Mouse (Mus musculus) forebrain, embryonic 15.5 days (tissue): ENCODE data around the gene Phlpp1. TPM values are rescaled to one million over a fixed set of nuclear protein-coding genes. Genes with fewer than 3 reads are reported as not detected.
A peak's percentile ranks its signal among the peaks of the same experiment; 100 is the strongest.

Experiments
- ATAC-seq: fragments of 200-750 bp; cut with Nextera tagmentation; replicated peaks from 2 replicates; pipeline ENCODE4 v1.8.0; 2017; ENCODE audit warnings: mild to moderate bottlenecking, moderate TSS enrichment, moderate library complexity
- H3K27ac ChIP-seq: fragments of 300-500 bp; sonication (generic); replicated peaks from 2 replicates; pipeline ENCODE4 v1.5.1; 2015; ENCODE audit warnings: mild to moderate bottlenecking, inconsistent platforms
- H3K27me3 ChIP-seq: fragments of 300-500 bp; sonication (generic); 2 replicates; pipeline ENCODE4 v1.6.1; 2015; ENCODE audit warnings: inconsistent platforms
- H3K36me3 ChIP-seq: fragments of 300-500 bp; sonication (generic); 2 replicates; pipeline ENCODE4 v1.6.1; 2015; ENCODE audit warnings: mild to moderate bottlenecking, inconsistent platforms
- H3K4me1 ChIP-seq: fragments of 300-500 bp; sonication (generic); 2 replicates; pipeline ENCODE4 v1.6.1; 2015; ENCODE audit warnings: inconsistent platforms
- H3K4me2 ChIP-seq: fragments of 300-500 bp; sonication (generic); replicated peaks from 2 replicates; pipeline ENCODE4 v1.6.1; 2015; ENCODE audit warnings: mild to moderate bottlenecking, inconsistent platforms
- H3K4me3 ChIP-seq: fragments of 300-500 bp; sonication (generic); 2 replicates; pipeline ENCODE4 v1.5.1; 2015; ENCODE audit warnings: mild to moderate bottlenecking, inconsistent platforms
- H3K9ac ChIP-seq: fragments of 300-500 bp; sonication (generic); replicated peaks from 2 replicates; pipeline ENCODE4 v1.6.1; 2015; ENCODE audit warnings: mild to moderate bottlenecking, inconsistent platforms
- H3K9me3 ChIP-seq: fragments of 300-500 bp; sonication (generic); 2 replicates; pipeline ENCODE4 v1.6.1; 2016; ENCODE audit warnings: inconsistent platforms
- WGBS: fragments of 180-500 bp; shearing (Covaris S2); methylation state at CpG from one replicate; pipeline ENCODE4 v1.1.7; 2015; ENCODE audit warnings: mixed read lengths; 5-methylcytosine and 5-hydroxymethylcytosine counted together
- polyA plus RNA-seq: library from polyadenylated mRNA; unstranded; fragments of >200 nt; fragmentation: Nextera tagmentation; extraction: Ambion mirVana; gene quantifications from 2 replicates; pipeline ENCODE4 v1.2.1, GENCODE M21; 2015

Phlpp1 gene
- polyA plus RNA-seq, 1 experiment from 2014 or later, result 8.2 TPM

- Histone ChIP-seq H3K9ac (no peak overlapping the region), H3K4me3 (no peak overlapping the region), H3K27ac (no peak overlapping the region), H3K4me1 (peaks cover 15% of the 10 kb centered on the region; the same call in 1 of the 2 replicates), H3K9me3 (no peaks in the 10 kb centered on the region), H3K36me3 (no peaks in the 10 kb centered on the region), H3K27me3 (no peaks in the 10 kb centered on the region), H3K4me2 (no peak overlapping the region)
- peak; percentile 87 for ATAC-seq
- 42% methylated on average over 3 of the region's 3 CpGs for WGBS
Observed at GRCm38 (mm10) chr1:106231805-106232459, 60.4 kb downstream of the Phlpp1 start.

GRCm38 (mm10) chr1:106232460-106232850 is 60.9 kb downstream of the Phlpp1 start:
- Histone ChIP-seq H3K27ac (no peak overlapping the region), H3K27me3 (no peaks in the 10 kb centered on the region), H3K9ac (no peak overlapping the region), H3K4me1 (peaks cover 15% of the 10 kb centered on the region; the same call in 1 of the 2 replicates), H3K4me3 (no peak overlapping the region), H3K36me3 (no peaks in the 10 kb centered on the region), H3K9me3 (no peaks in the 10 kb centered on the region), H3K4me2 (no peak overlapping the region)
- 53% methylated on average over 4 of the region's 4 CpGs for WGBS
- ATAC-seq, result peak; percentile 29; the same call in 1 of the 2 replicates

GRCm38 (mm10) chr1:106236986-106237385 is 65.4 kb downstream of the Phlpp1 start:
- H3K4me3 ChIP-seq, result no peak overlapping the region
- no peaks in the 10 kb centered on the region for H3K9me3 ChIP-seq
- H3K4me2 ChIP-seq, result no peak overlapping the region
- no peaks in the 10 kb centered on the region for H3K36me3 ChIP-seq
- ATAC-seq, result no peak
- no peak overlapping the region for H3K27ac ChIP-seq
- peaks cover 33% of the 10 kb centered on the region for H3K4me1 ChIP-seq
- H3K9ac ChIP-seq, result no peak overlapping the region
- no peaks in the 10 kb centered on the region for H3K27me3 ChIP-seq

DNA sequence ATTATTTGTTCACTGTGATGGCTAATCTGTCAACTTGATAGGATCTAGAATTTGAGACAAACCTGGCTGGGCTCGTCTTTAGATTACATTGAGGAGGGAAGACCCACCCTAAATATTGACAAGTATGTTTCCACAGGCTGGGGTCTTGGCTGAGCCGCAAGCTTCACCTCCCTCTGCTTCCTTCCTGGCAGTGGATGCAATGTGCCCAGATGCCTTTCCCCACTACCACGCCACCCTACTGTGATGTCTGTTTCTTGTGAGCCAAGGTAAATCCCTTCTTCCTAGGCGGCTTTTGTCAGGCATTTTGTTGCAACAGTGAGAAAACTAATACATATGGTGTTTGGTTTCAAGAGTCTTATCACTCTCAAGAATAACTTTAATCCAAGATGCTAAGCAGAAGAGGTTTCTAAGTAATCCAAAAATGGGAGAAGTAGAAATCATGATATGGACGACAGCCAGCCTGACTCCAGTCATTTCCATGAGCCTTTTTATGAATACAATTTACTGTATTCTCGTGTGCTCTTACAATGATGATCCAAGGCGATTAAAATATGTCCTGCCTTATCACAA is 68.6 kb downstream of the Phlpp1 start:
- H3K36me3 ChIP-seq, result no peaks in the 10 kb centered on the region
- 57% methylated on average over 7 of the region's 7 CpGs for WGBS
- H3K4me2 ChIP-seq, result no peak overlapping the region
- no peak for ATAC-seq
- H3K9ac ChIP-seq, result no peak overlapping the region
- no peak overlapping the region for H3K27ac ChIP-seq
- no peak overlapping the region for H3K4me3 ChIP-seq
- peaks cover 35% of the 10 kb centered on the region for H3K4me1 ChIP-seq
- H3K9me3 ChIP-seq, result no peaks in the 10 kb centered on the region
- no peaks in the 10 kb centered on the region for H3K27me3 ChIP-seq

GRCm38 (mm10) chr1:106241059-106241458 is 69.5 kb downstream of the Phlpp1 start:
- no peak overlapping the region for H3K4me2 ChIP-seq
- H3K9me3 ChIP-seq, result no peaks in the 10 kb centered on the region
- H3K4me1 ChIP-seq, result peaks cover 31% of the 10 kb centered on the region
- H3K36me3 ChIP-seq, result no peaks in the 10 kb centered on the region
- H3K4me3 ChIP-seq, result no peak overlapping the region
- WGBS, result 36% methylated on average over 1 of the region's 1 CpGs
- no peaks in the 10 kb centered on the region for H3K27me3 ChIP-seq
- no peak overlapping the region for H3K9ac ChIP-seq
- H3K27ac ChIP-seq, result peak overlapping the region; percentile 21; the same call in 1 of the 2 replicates
- peak; percentile 55; the same call in 1 of the 2 replicates for ATAC-seq

- no peaks in the 10 kb centered on the region for H3K9me3 ChIP-seq
- no peaks in the 10 kb centered on the region for H3K36me3 ChIP-seq
- H3K4me3 ChIP-seq, result no peak overlapping the region
- 8% methylated on average over 2 of the region's 2 CpGs for WGBS
- H3K27ac ChIP-seq, result no peak overlapping the region
- H3K4me2 ChIP-seq, result no peak overlapping the region
- ATAC-seq, result peak; percentile 49; the same call in 1 of the 2 replicates
- no peak overlapping the region for H3K9ac ChIP-seq
- peaks cover 28% of the 10 kb centered on the region for H3K4me1 ChIP-seq
- no peaks in the 10 kb centered on the region for H3K27me3 ChIP-seq
Observed at GRCm38 (mm10) chr1:106242129-106242528, 70.6 kb downstream of the Phlpp1 start.

GRCm38 (mm10) chr1:106243371-106243770 is 71.8 kb downstream of the Phlpp1 start:
- Histone ChIP-seq H3K36me3 (peaks cover 3% of the 10 kb centered on the region; the same call in 1 of the 2 replicates), H3K4me1 (peaks cover 28% of the 10 kb centered on the region), H3K27me3 (no peaks in the 10 kb centered on the region), H3K9me3 (no peaks in the 10 kb centered on the region), H3K4me3 (no peak overlapping the region), H3K27ac (no peak overlapping the region), H3K9ac (no peak overlapping the region), H3K4me2 (no peak overlapping the region)
- 37% methylated on average over 1 of the region's 1 CpGs for WGBS
- peak; percentile 21; the same call in 1 of the 2 replicates for ATAC-seq

DNA sequence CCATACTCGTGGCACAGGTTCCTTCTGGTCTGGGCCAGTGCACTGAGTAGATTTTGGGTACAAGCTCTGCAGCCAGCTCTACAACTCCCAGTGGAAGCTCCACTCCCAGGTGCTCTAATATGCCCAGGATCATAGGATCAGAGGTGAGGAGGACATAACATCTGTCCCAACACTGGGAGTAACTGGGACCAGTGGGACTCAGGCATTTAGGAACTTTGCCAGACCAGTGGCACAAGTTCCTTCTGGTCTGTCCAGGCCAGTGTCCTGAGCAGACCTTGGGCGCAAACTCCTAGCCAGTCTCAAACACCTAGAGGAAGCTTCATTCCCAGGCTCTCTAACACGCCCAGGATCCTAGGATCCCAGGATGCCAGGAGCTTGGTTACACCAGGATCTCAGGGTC is 72.7 kb downstream of the Phlpp1 start:
- Histone ChIP-seq H3K36me3 (peaks cover 3% of the 10 kb centered on the region; the same call in 1 of the 2 replicates), H3K4me1 (peaks cover 28% of the 10 kb centered on the region), H3K4me3 (no peak overlapping the region), H3K9me3 (no peaks in the 10 kb centered on the region), H3K27ac (no peak overlapping the region), H3K9ac (no peak overlapping the region), H3K27me3 (no peaks in the 10 kb centered on the region), H3K4me2 (no peak overlapping the region)
- ATAC-seq, result no peak
- 85% methylated on average over 3 of the region's 3 CpGs for WGBS

- Histone ChIP-seq H3K9me3 (no peaks in the 10 kb centered on the region), H3K9ac (no peak overlapping the region), H3K27ac (no peak overlapping the region), H3K4me1 (no peaks in the 10 kb centered on the region), H3K4me2 (no peak overlapping the region), H3K36me3 (no peaks in the 10 kb centered on the region), H3K4me3 (no peak overlapping the region), H3K27me3 (no peaks in the 10 kb centered on the region)
- WGBS, result 96% methylated on average over 1 of the region's 1 CpGs
- no peak for ATAC-seq
Observed at GRCm38 (mm10) chr1:106254047-106254446, 82.5 kb downstream of the Phlpp1 start.

DNA sequence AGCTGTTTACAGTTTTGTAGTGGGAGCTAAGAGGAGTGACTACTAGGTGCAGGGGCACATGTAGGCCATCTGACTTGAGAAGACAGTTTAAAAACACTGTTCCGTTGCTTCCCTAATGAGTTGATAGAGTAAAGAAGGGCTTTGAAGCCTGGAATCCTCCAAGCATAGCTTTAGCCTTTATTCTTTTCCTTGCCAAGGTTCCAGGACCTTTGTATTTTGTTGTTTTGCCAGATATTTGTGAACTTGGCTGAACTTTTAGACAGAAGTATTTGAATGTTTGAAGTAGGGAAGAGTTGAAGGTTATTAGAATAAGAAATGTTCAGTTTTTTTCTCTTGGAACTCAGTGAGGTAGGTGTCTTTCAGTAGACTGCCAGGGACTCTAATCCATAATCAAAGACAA is 85.6 kb downstream of the Phlpp1 start:
- WGBS, result 69% methylated on average over 1 of the region's 1 CpGs
- Histone ChIP-seq H3K36me3 (no peaks in the 10 kb centered on the region), H3K9me3 (no peaks in the 10 kb centered on the region), H3K4me2 (no peak overlapping the region), H3K9ac (no peak overlapping the region), H3K4me3 (no peak overlapping the region), H3K27me3 (no peaks in the 10 kb centered on the region), H3K4me1 (no peaks in the 10 kb centered on the region), H3K27ac (no peak overlapping the region)
- no peak for ATAC-seq

DNA sequence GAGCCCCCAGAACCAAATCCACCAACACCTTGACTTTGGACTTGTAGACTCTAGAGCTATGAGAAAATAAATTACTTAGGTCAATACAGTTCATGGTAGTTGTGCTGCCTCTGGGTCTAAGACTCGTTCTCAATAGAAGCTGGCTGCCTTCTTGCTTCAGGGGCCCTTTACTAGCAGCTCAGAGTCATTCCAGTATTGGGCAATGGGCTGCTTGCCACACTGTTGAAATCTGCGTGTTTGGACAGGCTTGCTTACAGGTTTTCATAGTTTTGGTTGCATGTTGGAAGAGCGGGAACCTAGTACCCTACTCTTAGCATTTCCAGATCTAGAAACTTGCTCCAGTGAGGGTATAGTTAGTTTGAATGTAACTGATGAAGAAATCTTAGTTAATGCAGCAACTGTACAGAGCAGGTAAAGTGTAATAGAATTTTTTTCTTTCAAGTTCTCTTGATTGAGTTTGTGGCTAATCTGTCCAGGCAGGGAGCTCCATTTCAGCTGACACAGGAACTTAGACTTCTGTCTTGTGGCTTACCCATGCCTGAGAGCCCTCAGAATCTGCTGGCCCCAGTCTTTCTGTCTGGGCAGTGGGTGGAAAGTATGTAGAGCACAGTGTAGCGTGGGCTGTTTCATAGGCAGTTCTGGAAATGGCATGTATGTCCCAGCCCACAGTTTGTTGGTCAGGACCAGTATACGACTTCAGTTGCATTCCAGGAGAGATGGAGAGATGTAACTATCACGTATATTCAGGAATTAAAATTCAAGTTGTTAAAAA is 96.7 kb downstream of the Phlpp1 start:
- ATAC-seq, result no peak
- no peak overlapping the region for H3K9ac ChIP-seq
- 91% methylated on average over 6 of the region's 6 CpGs for WGBS

DNA sequence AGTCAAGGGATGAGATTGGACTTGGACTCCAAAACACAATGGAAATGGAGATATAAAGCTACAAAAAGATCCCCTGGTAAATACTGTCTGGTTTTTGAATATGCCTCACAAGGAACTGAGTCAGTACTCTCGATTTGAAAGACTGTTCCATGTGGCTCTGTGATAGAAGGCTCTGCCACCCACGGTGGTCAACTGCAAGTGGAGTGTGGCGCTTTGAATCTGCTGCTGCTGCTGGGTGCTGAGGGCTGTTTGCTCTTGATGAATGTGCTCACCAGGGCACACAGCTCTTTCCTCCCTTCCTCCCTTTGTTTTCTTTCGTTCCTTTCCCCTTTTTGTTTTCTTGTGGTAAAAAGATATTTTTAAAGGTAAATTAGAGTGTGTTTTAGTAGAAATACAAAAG is 97.8 kb downstream of the Phlpp1 start:
- Histone ChIP-seq H3K9me3 (no peaks in the 10 kb centered on the region), H3K4me3 (no peak overlapping the region), H3K36me3 (no peaks in the 10 kb centered on the region), H3K4me2 (no peak overlapping the region), H3K27me3 (no peaks in the 10 kb centered on the region), H3K27ac (no peak overlapping the region), H3K4me1 (peaks cover 12% of the 10 kb centered on the region), H3K9ac (no peak overlapping the region)
- 51% methylated on average over 4 of the region's 4 CpGs for WGBS
- no peak for ATAC-seq

More for the DNA sequence above, 96.7 kb downstream of the Phlpp1 start:
- no peaks in the 10 kb centered on the region for H3K27me3 ChIP-seq
- H3K36me3 ChIP-seq, result no peaks in the 10 kb centered on the region
- no peak overlapping the region for H3K27ac ChIP-seq
- no peaks in the 10 kb centered on the region for H3K9me3 ChIP-seq
- H3K4me3 ChIP-seq, result no peak overlapping the region
- peaks cover 5% of the 10 kb centered on the region; the same call in 1 of the 2 replicates for H3K4me1 ChIP-seq
- H3K4me2 ChIP-seq, result no peak overlapping the region
